Mouse (Mus musculus) lung, embryonic 14.5 days (tissue): Measurements from ENCODE around the gene Tmem170b. TPM values are rescaled to one million over a fixed set of nuclear protein-coding genes. Genes with fewer than 3 reads are reported as not detected.

Experiments
- ATAC-seq: fragments of 200-750 bp; cut with Nextera tagmentation; 2 replicates; pipeline ENCODE4 v1.8.0; 2017; ENCODE audit warnings: mild to moderate bottlenecking, moderate TSS enrichment, moderate library complexity; ENCODE audit not compliant: insufficient read depth
- DNase-seq: peaks from one replicate; pipeline ENCODE4 v3.0.0-alpha.2; 2015
- H3K27ac ChIP-seq: fragments of 300-500 bp; sonication (generic); 2 replicates; pipeline ENCODE4 v1.5.1; 2014; ENCODE audit warnings: low read depth, mild to moderate bottlenecking, moderate library complexity
- H3K27me3 ChIP-seq: fragments of 300-500 bp; sonication (generic); 2 replicates; pipeline ENCODE4 v1.6.1; 2014; ENCODE audit warnings: low read length, control low read depth; ENCODE audit not compliant: insufficient read depth
- H3K36me3 ChIP-seq: fragments of 300-500 bp; sonication (generic); 2 replicates; pipeline ENCODE4 v1.6.1; 2014; ENCODE audit warnings: control low read depth; ENCODE audit not compliant: insufficient read depth
- H3K4me1 ChIP-seq: fragments of 300-500 bp; sonication (generic); 2 replicates; pipeline ENCODE4 v1.6.1; 2014; ENCODE audit warnings: antibody characterized with exemption, control low read depth; ENCODE audit not compliant: insufficient read depth
- H3K4me2 ChIP-seq: fragments of 300-500 bp; sonication (generic); 2 replicates; pipeline ENCODE4 v1.6.1; 2014; ENCODE audit warnings: mild to moderate bottlenecking
- H3K4me3 ChIP-seq: fragments of 300-500 bp; sonication (generic); 2 replicates; pipeline ENCODE4 v1.5.1; 2014; ENCODE audit warnings: low read depth, low read length
- H3K9ac ChIP-seq: fragments of 300-500 bp; sonication (generic); 2 replicates; pipeline ENCODE4 v1.6.1; 2014
- H3K9me3 ChIP-seq: fragments of 300-500 bp; sonication (generic); 2 replicates; pipeline ENCODE4 v1.6.1; 2016; ENCODE audit warnings: low read depth, low read length, control low read depth
- CTCF ChIP-seq: IDR thresholded peaks from 2 replicates; pipeline ENCODE4 v1.5.1; 2016; ENCODE audit warnings: antibody characterized with exemption, low read depth
- WGBS: fragments of 180-500 bp; shearing (Covaris S2); extraction: QIAGEN DNeasy Blood & Tissue Kit; methylation state at CpG from one replicate; pipeline ENCODE4 v1.1.7; 2014; 5-methylcytosine and 5-hydroxymethylcytosine counted together
- polyA plus RNA-seq: library from polyadenylated mRNA; unstranded; fragments of >200 nt; fragmentation: Nextera tagmentation; extraction: Ambion mirVana; gene quantifications from 2 replicates; pipeline ENCODE4 v1.2.1, GENCODE M21; 2014

The Tmem170b gene
- polyA plus RNA-seq, 1 experiment from 2014 or later: 13.8 TPM

GRCm38 (mm10) chr13:41614539-41614938, 8.8 kb downstream of the Tmem170b start:
- Histone ChIP-seq H3K9ac (no peak overlapping the region), H3K4me1 (no peaks in the 10 kb centered on the region), H3K9me3 (no peaks in the 10 kb centered on the region), H3K4me3 (no peak overlapping the region), H3K27me3 (no peaks in the 10 kb centered on the region), H3K27ac (no peak overlapping the region), H3K36me3 (no peaks in the 10 kb centered on the region), H3K4me2 (no peak overlapping the region)
- TF ChIP-seq CTCF: no peak
- no peak for DNase-seq
- ATAC-seq: no peak
- 75% methylated on average over 2 of the region's 2 CpGs for WGBS

GRCm38 (mm10) chr13:41614982-41615381, 9.3 kb downstream of the Tmem170b start:
- no peak overlapping the region for H3K9ac ChIP-seq
- no peaks in the 10 kb centered on the region for H3K9me3 ChIP-seq
- H3K27me3 ChIP-seq: no peaks in the 10 kb centered on the region
- no peak for TF ChIP-seq CTCF
- H3K4me1 ChIP-seq: no peaks in the 10 kb centered on the region
- ATAC-seq: no peak; the same call in 1 of the 2 replicates
- H3K27ac ChIP-seq: no peak overlapping the region
- WGBS: 48% methylated on average over 5 of the region's 5 CpGs
- no peak for DNase-seq
- H3K36me3 ChIP-seq: no peaks in the 10 kb centered on the region
- no peak overlapping the region for H3K4me3 ChIP-seq
- no peak overlapping the region for H3K4me2 ChIP-seq

- no peak for TF ChIP-seq CTCF
- H3K9ac ChIP-seq: no peak overlapping the region
- no peaks in the 10 kb centered on the region for H3K27me3 ChIP-seq
- DNase-seq (no peak), ATAC-seq (no peak)
- 82% methylated on average over 4 of the region's 4 CpGs for WGBS
- H3K27ac ChIP-seq: no peak overlapping the region
- no peak overlapping the region for H3K4me2 ChIP-seq
- H3K4me1 ChIP-seq: no peaks in the 10 kb centered on the region
- no peak overlapping the region for H3K4me3 ChIP-seq
- no peaks in the 10 kb centered on the region for H3K9me3 ChIP-seq
- H3K36me3 ChIP-seq: no peaks in the 10 kb centered on the region
Measured at GRCm38 (mm10) chr13:41619470-41619869, 13.8 kb downstream of the Tmem170b start.

GRCm38 (mm10) chr13:41620132-41620531, 14.4 kb downstream of the Tmem170b start:
- ATAC-seq (no peak), DNase-seq (no peak)
- H3K27me3 ChIP-seq: no peaks in the 10 kb centered on the region
- no peak overlapping the region for H3K27ac ChIP-seq
- H3K9me3 ChIP-seq: no peaks in the 10 kb centered on the region
- H3K9ac ChIP-seq: no peak overlapping the region
- no peaks in the 10 kb centered on the region for H3K4me1 ChIP-seq
- H3K36me3 ChIP-seq: no peaks in the 10 kb centered on the region
- 86% methylated on average over 4 of the region's 4 CpGs for WGBS
- TF ChIP-seq CTCF: no peak
- no peak overlapping the region for H3K4me2 ChIP-seq
- no peak overlapping the region for H3K4me3 ChIP-seq

- TF ChIP-seq CTCF: no peak
- WGBS: 81% methylated on average over 1 of the region's 1 CpGs
- no peak overlapping the region for H3K9ac ChIP-seq
- no peak overlapping the region for H3K27ac ChIP-seq
- no peaks in the 10 kb centered on the region for H3K27me3 ChIP-seq
- H3K4me3 ChIP-seq: no peak overlapping the region
- H3K36me3 ChIP-seq: 0 out of 2 replicates have a peak, but pooled peaks cover 4% of the 10 kb centered on the region
- DNase-seq (no peak), ATAC-seq (no peak)
- H3K4me1 ChIP-seq: no peaks in the 10 kb centered on the region
- no peaks in the 10 kb centered on the region for H3K9me3 ChIP-seq
- no peak overlapping the region for H3K4me2 ChIP-seq
Measured at GRCm38 (mm10) chr13:41624123-41624522, 18.4 kb downstream of the Tmem170b start.

GRCm38 (mm10) chr13:41625248-41625647, 19.5 kb downstream of the Tmem170b start:
- Histone ChIP-seq H3K4me3 (no peak overlapping the region), H3K4me2 (no peak overlapping the region), H3K36me3 (0 out of 2 replicates have a peak, but pooled peaks cover 4% of the 10 kb centered on the region), H3K27me3 (no peaks in the 10 kb centered on the region), H3K27ac (no peak overlapping the region), H3K9me3 (no peaks in the 10 kb centered on the region), H3K4me1 (no peaks in the 10 kb centered on the region), H3K9ac (no peak overlapping the region)
- WGBS: 74% methylated on average over 3 of the region's 3 CpGs
- no peak for ATAC-seq
- no peak for TF ChIP-seq CTCF
- no peak for DNase-seq

GRCm38 (mm10) chr13:41627277-41627916, 21.7 kb downstream of the Tmem170b start:
- Histone ChIP-seq H3K36me3 (0 out of 2 replicates have a peak, but pooled peaks cover 4% of the 10 kb centered on the region), H3K9ac (no peak overlapping the region), H3K4me3 (no peak overlapping the region), H3K4me2 (no peak overlapping the region), H3K4me1 (no peaks in the 10 kb centered on the region), H3K27ac (no peak overlapping the region), H3K9me3 (no peaks in the 10 kb centered on the region), H3K27me3 (no peaks in the 10 kb centered on the region)
- no peak for TF ChIP-seq CTCF
- 56% methylated on average over 3 of the region's 3 CpGs for WGBS
- DNase-seq (no peak), ATAC-seq (no peak)
